Mouse (Mus musculus) olfactory bulb, adult 2 months (tissue): ENCODE measurements around the gene Ghsr. TPM values are rescaled to one million over a fixed set of nuclear protein-coding genes. Genes with fewer than 3 reads are reported as not detected.
"Not testable (repeated sequence)": the region's sequence is repeated elsewhere in the genome, so short reads cannot be mapped to it uniquely, and the experiment has no call there.

Source experiments
- H3K27ac ChIP-seq: fragments of 200-500 bp; 2 replicates; pipeline ENCODE4 v1.5.1; 2012; ENCODE audit warnings: low read depth, low read length; ENCODE audit not compliant: insufficient read depth
- H3K4me1 ChIP-seq: fragments of 200-500 bp; 2 replicates; pipeline ENCODE4 v1.6.1; 2012; ENCODE audit warnings: low read length; ENCODE audit not compliant: control insufficient read depth, insufficient read depth
- H3K4me3 ChIP-seq: fragments of 200-500 bp; 2 replicates; pipeline ENCODE4 v1.5.1; 2012; ENCODE audit warnings: mild to moderate bottlenecking, low read depth, low read length, moderate library complexity; ENCODE audit not compliant: insufficient read depth
- CTCF ChIP-seq: fragments of 200-500 bp; IDR thresholded peaks from 2 replicates; pipeline ENCODE4 v1.5.1; 2012; ENCODE audit warnings: low read depth, mild to moderate bottlenecking, low read length, moderate library complexity; ENCODE audit not compliant: insufficient read depth
- POLR2A ChIP-seq: fragments of 200-500 bp; IDR thresholded peaks from 2 replicates; pipeline ENCODE4 v1.6.1; 2012; ENCODE audit warnings: mild to moderate bottlenecking, low read depth, low read length, moderate library complexity; ENCODE audit not compliant: insufficient read depth
- WGBS: fragments of 180-500 bp; shearing (Covaris S2); methylation state at CpG from one replicate; pipeline ENCODE4 v1.1.7; 2018; 5-methylcytosine and 5-hydroxymethylcytosine counted together
- polyA plus RNA-seq: library from polyadenylated mRNA; stranded (reverse); fragments of >200 nt; gene quantifications from 2 replicates; pipeline ENCODE4 v1.2.4, GENCODE M21; 2012; ENCODE audit warnings: low replicate concordance; ENCODE audit not compliant: missing spikeins, insufficient read depth, insufficient read length

Gene Ghsr
- polyA plus RNA-seq, 1 experiment = not detected

DNA sequence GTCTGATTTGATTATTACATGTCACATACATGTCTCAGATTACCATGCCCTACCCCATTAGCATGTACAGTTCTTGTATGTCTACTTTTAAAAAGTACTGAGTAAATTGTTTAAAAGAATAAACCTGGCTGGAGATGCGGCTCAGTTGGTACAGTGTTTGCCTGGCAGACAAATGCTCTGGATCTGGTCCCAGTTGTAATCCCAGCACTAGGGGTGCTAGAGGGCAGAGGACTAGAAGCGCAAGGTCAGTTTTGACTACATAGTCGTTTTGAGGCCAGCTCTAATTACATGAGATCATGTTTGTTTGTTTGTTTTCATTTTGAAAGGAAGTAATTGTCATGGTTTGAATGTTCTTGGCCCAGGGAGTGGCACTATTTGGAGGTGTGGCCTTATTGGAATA is 13.7 kb downstream of the Ghsr start:
- 64% methylated on average over 3 of the region's 3 CpGs for WGBS
- Histone ChIP-seq H3K4me3 (no peak overlapping the region), H3K27ac (no peak overlapping the region), H3K4me1 (no peaks in the 10 kb centered on the region)
- TF ChIP-seq POLR2A (no peak), CTCF (no peak)

- no peaks in the 10 kb centered on the region for H3K4me1 ChIP-seq
- no peak overlapping the region for H3K4me3 ChIP-seq
- WGBS = 80% methylated on average over 1 of the region's 1 CpGs
- H3K27ac ChIP-seq = no peak overlapping the region
- TF ChIP-seq CTCF = no peak
- TF ChIP-seq POLR2A = no peak
These were observed 18.8 kb downstream of the Ghsr start for GRCm38 (mm10) chr3:27389923-27390322.

DNA sequence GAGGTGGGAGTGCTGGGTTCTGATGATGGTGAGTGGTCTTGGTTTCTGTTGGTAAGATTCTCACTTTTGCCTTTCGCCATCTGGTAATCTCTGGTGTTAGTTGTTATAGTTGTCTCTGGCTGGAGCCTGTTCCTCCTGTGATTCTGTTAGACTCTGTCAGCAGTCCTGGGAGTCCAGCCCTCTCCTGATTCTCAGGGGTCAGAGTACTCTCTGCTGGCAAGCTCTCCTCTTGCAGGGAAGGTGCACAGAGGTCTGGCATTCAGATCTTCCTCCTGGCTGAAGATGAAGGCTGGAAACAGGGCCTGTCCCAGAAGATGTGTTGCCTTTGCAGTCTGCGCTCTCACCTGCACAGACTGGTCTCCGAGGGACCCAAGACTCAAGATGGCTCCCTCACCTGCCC is 29.8 kb downstream of the Ghsr start:
- not testable (repeated sequence) for H3K4me1 ChIP-seq, H3K4me3 ChIP-seq, H3K27ac ChIP-seq
- WGBS = 90% methylated on average over 3 of the region's 3 CpGs

GRCm38 (mm10) chr3:27406440-27406839 is 35.3 kb downstream of the Ghsr start:
- Histone ChIP-seq H3K4me1 (no peaks in the 10 kb centered on the region), H3K27ac (no peak overlapping the region), H3K4me3 (no peak overlapping the region)
- TF ChIP-seq POLR2A = no peak
- TF ChIP-seq CTCF = no peak
- WGBS = 87% methylated on average over 3 of the region's 3 CpGs

- 75% methylated on average over 2 of the region's 2 CpGs for WGBS
- no peak overlapping the region for H3K27ac ChIP-seq
These were observed 37.4 kb downstream of the Ghsr start for GRCm38 (mm10) chr3:27408564-27408963.

DNA sequence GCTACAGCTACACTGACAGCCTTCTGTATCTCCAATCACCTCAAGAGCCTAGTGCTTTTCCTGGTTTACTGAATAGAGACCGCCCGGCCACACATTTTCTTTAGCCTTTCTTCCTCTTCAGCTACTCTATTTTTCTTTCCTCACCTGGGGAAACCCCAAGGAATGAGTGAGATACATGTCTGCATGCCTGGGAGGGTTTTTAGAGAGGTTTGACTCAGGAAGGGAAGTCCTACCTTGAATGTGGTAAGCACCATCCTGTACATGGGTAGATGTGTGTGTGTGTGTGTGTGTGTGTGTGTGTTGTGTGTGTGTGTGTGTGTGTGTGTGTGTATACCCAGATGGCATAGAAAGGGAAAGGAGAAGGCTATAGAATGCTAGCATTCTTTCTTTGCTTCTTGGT is 40.1 kb downstream of the Ghsr start:
- no peak for TF ChIP-seq CTCF
- no peak for TF ChIP-seq POLR2A
- H3K27ac ChIP-seq = no peak overlapping the region
- 97% methylated on average over 2 of the region's 2 CpGs for WGBS
- no peaks in the 10 kb centered on the region for H3K4me1 ChIP-seq
- H3K4me3 ChIP-seq = no peak overlapping the region

More at GRCm38 (mm10) chr3:27408564-27408963, 37.4 kb downstream of the Ghsr start:
- Histone ChIP-seq H3K4me1 (no peaks in the 10 kb centered on the region), H3K4me3 (no peak overlapping the region)
- no peak for TF ChIP-seq POLR2A
- no peak for TF ChIP-seq CTCF

- no peak for TF ChIP-seq CTCF
- no peak for TF ChIP-seq POLR2A
- Histone ChIP-seq H3K4me1 (no peaks in the 10 kb centered on the region), H3K27ac (no peak overlapping the region), H3K4me3 (no peak overlapping the region)
- 86% methylated on average over 3 of the region's 3 CpGs for WGBS
These were observed 42.4 kb downstream of the Ghsr start for GRCm38 (mm10) chr3:27413566-27413965.

DNA sequence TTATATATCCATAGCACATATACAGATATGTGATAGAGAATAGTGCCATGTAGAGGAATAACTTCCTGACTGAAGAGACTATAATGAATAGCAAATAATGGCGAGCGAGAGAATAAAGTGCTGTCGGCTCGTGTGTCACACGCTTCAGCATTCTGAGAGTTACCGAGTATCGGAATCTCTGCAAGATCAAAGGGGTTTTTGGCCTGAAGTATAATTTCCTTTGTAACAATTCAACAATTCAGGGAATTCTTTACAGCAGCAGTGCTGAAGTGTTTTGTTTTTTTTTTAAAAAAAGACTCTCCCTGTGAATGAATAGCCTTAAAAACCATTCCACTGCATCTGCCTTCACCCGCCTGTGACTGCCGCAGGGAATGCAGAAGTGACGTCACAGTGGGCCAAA is 45.6 kb downstream of the Ghsr start:
- TF ChIP-seq CTCF = no peak
- TF ChIP-seq POLR2A = no peak
- WGBS = 84% methylated on average over 10 of the region's 10 CpGs
- H3K27ac ChIP-seq = no peak overlapping the region
- H3K4me3 ChIP-seq = no peak overlapping the region
- no peaks in the 10 kb centered on the region for H3K4me1 ChIP-seq

- TF ChIP-seq CTCF = no peak
- no peak for TF ChIP-seq POLR2A
- Histone ChIP-seq H3K4me1 (no peaks in the 10 kb centered on the region), H3K4me3 (no peak overlapping the region), H3K27ac (no peak overlapping the region)
- WGBS = 95% methylated on average over 8 of the region's 8 CpGs
These were observed 47.5 kb downstream of the Ghsr start for GRCm38 (mm10) chr3:27418602-27419001.

- Histone ChIP-seq H3K4me3 (no peak overlapping the region), H3K27ac (no peak overlapping the region), H3K4me1 (no peaks in the 10 kb centered on the region)
- TF ChIP-seq POLR2A (no peak), CTCF (no peak)
- WGBS = 87% methylated on average over 12 of the region's 12 CpGs
These were observed 50.8 kb downstream of the Ghsr start for GRCm38 (mm10) chr3:27421980-27422379.
